Mouse (Mus musculus) MEL (cell line): ENCODE results near the gene Spsb1. TPM values are rescaled to one million over a fixed set of nuclear protein-coding genes. Genes with fewer than 3 reads are reported as not detected.

ENCODE experiments used
- DNase-seq: peaks from one replicate; pipeline ENCODE4 v3.0.0; 2011; ENCODE audit warnings: low read depth, low spot score
- H3K27ac ChIP-seq: 2 replicates; pipeline ENCODE4 v1.5.1; 2012; ENCODE audit warnings: low read depth, mild to moderate bottlenecking, control low read depth, low read length, moderate library complexity; ENCODE audit not compliant: control insufficient read depth
- H3K27me3 ChIP-seq, 2 experiments: fragments of 150-350 bp in 1 of 2; sonication (generic) in 1 of 2; 2 replicates each; pipeline ENCODE4 v1.6.1; 2012; ENCODE audit warnings: low read length in 2 of 2, mild to moderate bottlenecking in 2 of 2, improper control_type of control experiment in 1 of 2, moderate library complexity in 1 of 2; ENCODE audit not compliant: insufficient read depth in 2 of 2, control insufficient read depth in 1 of 2
- H3K36me3 ChIP-seq, 2 experiments: 2 replicates each; pipeline ENCODE4 v1.6.1; 2012 to 2014; ENCODE audit warnings: low read length in 2 of 2, improper control_type of control experiment in 1 of 2, inconsistent platforms in 1 of 2, mild to moderate bottlenecking in 1 of 2; ENCODE audit not compliant: insufficient read depth in 2 of 2, control insufficient read depth in 1 of 2
- H3K4me1 ChIP-seq, 2 experiments: fragments of 150-350 bp in 1 of 2; sonication (generic) in 1 of 2; 2 replicates each; pipeline ENCODE4 v1.6.1; 2012; ENCODE audit warnings: low read length in 2 of 2, improper control_type of control experiment in 1 of 2, mild to moderate bottlenecking in 1 of 2; ENCODE audit not compliant: insufficient read depth in 2 of 2, control insufficient read depth in 1 of 2
- H3K4me3 ChIP-seq, 2 experiments: fragments of 150-350 bp in 1 of 2; sonication (generic) in 1 of 2; 2 replicates each; pipeline ENCODE4 v1.5.1; 2012; ENCODE audit warnings: low read depth in 2 of 2, low read length in 2 of 2, mild to moderate bottlenecking in 2 of 2, moderate library complexity in 2 of 2, control low read depth in 1 of 2, improper control_type of control experiment in 1 of 2; ENCODE audit not compliant: control insufficient read depth in 1 of 2, insufficient read depth in 1 of 2
- H3K79me2 ChIP-seq: 2 replicates; pipeline ENCODE4 v1.6.1; 2012; ENCODE audit warnings: mild to moderate bottlenecking, low read length, moderate library complexity; ENCODE audit not compliant: control insufficient read depth, poor library complexity, insufficient read depth
- H3K9ac ChIP-seq: 2 replicates; pipeline ENCODE4 v1.6.1; 2012; ENCODE audit warnings: low read depth, mild to moderate bottlenecking, control low read depth, low read length, moderate library complexity; ENCODE audit not compliant: control insufficient read depth, poor library complexity, severe bottlenecking
- H3K9me3 ChIP-seq: fragments of 150-350 bp; sonication (generic); replicated peaks from 2 replicates; pipeline ENCODE4 v1.6.1; 2012; ENCODE audit warnings: mild to moderate bottlenecking, low read length, improper control_type of control experiment, moderate library complexity; ENCODE audit not compliant: insufficient read depth
- BHLHE40 ChIP-seq: IDR thresholded peaks from 2 replicates; pipeline ENCODE4 v1.6.1; 2012; ENCODE audit warnings: low read depth, mild to moderate bottlenecking, inconsistent platforms, low read length, improper control_type of control experiment, borderline replicate concordance
- CHD1 ChIP-seq: IDR thresholded peaks from 2 replicates; pipeline ENCODE4 v1.6.1; 2012; ENCODE audit warnings: low read depth, mild to moderate bottlenecking, inconsistent platforms, low read length, improper control_type of control experiment
- CHD2 ChIP-seq: IDR thresholded peaks from 2 replicates; pipeline ENCODE4 v1.6.1; 2011; ENCODE audit warnings: low read length, improper control_type of control experiment
- CTCF ChIP-seq, 3 experiments: IDR thresholded peaks in 2 of 3; conservative IDR thresholded peaks in 1 of 3; 2 replicates each; pipeline ENCODE4 v1.5.1; 2011 to 2012; ENCODE audit warnings: low read length in 3 of 3, low read depth in 2 of 3, mild to moderate bottlenecking in 2 of 3, improper control_type of control experiment in 1 of 3, inconsistent platforms in 1 of 3, mixed read lengths in 1 of 3, moderate library complexity in 1 of 3; ENCODE audit not compliant: control insufficient read depth in 1 of 3, insufficient read depth in 1 of 3, poor library complexity in 1 of 3, severe bottlenecking in 1 of 3
- E2F4 ChIP-seq: IDR thresholded peaks from 2 replicates; pipeline ENCODE4 v1.6.1; 2011; ENCODE audit warnings: low read depth, low read length, improper control_type of control experiment, borderline replicate concordance
- ELF1 ChIP-seq: IDR thresholded peaks from 2 replicates; pipeline ENCODE4 v1.6.1; 2014; ENCODE audit warnings: low read depth, mild to moderate bottlenecking, inconsistent platforms, low read length, improper control_type of control experiment, moderate library complexity
- ETS1 ChIP-seq: IDR thresholded peaks from 2 replicates; pipeline ENCODE4 v1.6.1; 2012; ENCODE audit warnings: low read depth, mild to moderate bottlenecking, inconsistent platforms, low read length, improper control_type of control experiment, moderate library complexity
- GABPA ChIP-seq: IDR thresholded peaks from 2 replicates; pipeline ENCODE4 v1.6.1; 2012; ENCODE audit warnings: low read depth, mild to moderate bottlenecking, inconsistent platforms, low read length, improper control_type of control experiment, moderate library complexity
- GATA1 ChIP-seq: IDR thresholded peaks from 2 replicates; pipeline ENCODE4 v1.6.1; 2011; ENCODE audit warnings: low read depth, low read length, improper control_type of control experiment
- HCFC1 ChIP-seq: IDR thresholded peaks from 2 replicates; pipeline ENCODE4 v1.6.1; 2012; ENCODE audit warnings: low read depth, mild to moderate bottlenecking, inconsistent platforms, low read length, improper control_type of control experiment, moderate library complexity
- KAT2A ChIP-seq: conservative IDR thresholded peaks from 2 replicates; pipeline ENCODE4 v1.6.1; 2012; ENCODE audit warnings: low read depth, low read length, improper control_type of control experiment, inconsistent platforms
- MAFK ChIP-seq: IDR thresholded peaks from 2 replicates; pipeline ENCODE4 v1.6.1; 2011; ENCODE audit warnings: low read depth, mild to moderate bottlenecking, low read length, improper control_type of control experiment, borderline replicate concordance
- MAX ChIP-seq: IDR thresholded peaks from 2 replicates; pipeline ENCODE4 v1.6.1; 2011; ENCODE audit warnings: low read length, improper control_type of control experiment
- MAZ ChIP-seq: IDR thresholded peaks from 2 replicates; pipeline ENCODE4 v1.6.1; 2012; ENCODE audit warnings: low read depth, mild to moderate bottlenecking, inconsistent platforms, low read length, improper control_type of control experiment
- MXI1 ChIP-seq: IDR thresholded peaks from 2 replicates; pipeline ENCODE4 v1.6.1; 2011; ENCODE audit warnings: mild to moderate bottlenecking, low read depth, low read length, improper control_type of control experiment
- MYB ChIP-seq: IDR thresholded peaks from 2 replicates; pipeline ENCODE4 v1.6.1; 2011; ENCODE audit warnings: mild to moderate bottlenecking, low read depth, low read length, improper control_type of control experiment
- NELFE ChIP-seq: IDR thresholded peaks from 2 replicates; pipeline ENCODE4 v1.6.1; 2011; ENCODE audit warnings: low read depth, low read length, improper control_type of control experiment
- NRF1 ChIP-seq: IDR thresholded peaks from 2 replicates; pipeline ENCODE4 v1.6.1; 2014; ENCODE audit warnings: low read depth, mild to moderate bottlenecking, inconsistent platforms, low read length, improper control_type of control experiment, moderate library complexity; ENCODE audit not compliant: poor library complexity, insufficient read depth, severe bottlenecking
- POLR2AphosphoS2 ChIP-seq: IDR thresholded peaks from 2 replicates; pipeline ENCODE4 v1.6.1; 2011; ENCODE audit warnings: low read length, improper control_type of control experiment
- POLR2AphosphoS5 ChIP-seq: IDR thresholded peaks from 2 replicates; pipeline ENCODE4 v1.6.1; 2012; ENCODE audit warnings: low read depth, borderline replicate concordance, mild to moderate bottlenecking, inconsistent platforms, low read length, moderate library complexity, mixed read lengths
- RAD21 ChIP-seq: IDR thresholded peaks from 2 replicates; pipeline ENCODE4 v1.6.1; 2011; ENCODE audit warnings: mild to moderate bottlenecking, low read depth, low read length, improper control_type of control experiment
- SIN3A ChIP-seq: IDR thresholded peaks from 2 replicates; pipeline ENCODE4 v1.6.1; 2012; ENCODE audit warnings: low read length, improper control_type of control experiment, inconsistent platforms
- SMC3 ChIP-seq: IDR thresholded peaks from 2 replicates; pipeline ENCODE4 v1.6.1; 2011; ENCODE audit warnings: low read depth, low read length, improper control_type of control experiment
- TAL1 ChIP-seq: IDR thresholded peaks from 2 replicates; pipeline ENCODE4 v1.6.1; 2012; ENCODE audit warnings: mild to moderate bottlenecking, inconsistent platforms, low read length, moderate library complexity, mixed read lengths
- TBP ChIP-seq: IDR thresholded peaks from 2 replicates; pipeline ENCODE4 v1.8.0; 2011; ENCODE audit warnings: low read depth, low read length, improper control_type of control experiment
- UBTF ChIP-seq: IDR thresholded peaks from 2 replicates; pipeline ENCODE4 v1.6.1; 2012; ENCODE audit warnings: low read depth, mild to moderate bottlenecking, inconsistent platforms, low read length, improper control_type of control experiment, moderate library complexity, borderline replicate concordance; ENCODE audit not compliant: insufficient read depth
- USF1 ChIP-seq: IDR thresholded peaks from 2 replicates; pipeline ENCODE4 v1.6.1; 2014; ENCODE audit warnings: low read depth, mild to moderate bottlenecking, inconsistent platforms, low read length, improper control_type of control experiment, moderate library complexity
- USF2 ChIP-seq, 2 experiments: IDR thresholded peaks; 2 replicates each; pipeline ENCODE4 v1.6.1; 2011 to 2012; ENCODE audit warnings: improper control_type of control experiment in 2 of 2, low read length in 2 of 2, borderline replicate concordance in 1 of 2, inconsistent platforms in 1 of 2, low read depth in 1 of 2, mild to moderate bottlenecking in 1 of 2; ENCODE audit not compliant: insufficient read depth in 1 of 2
- ZC3H11A ChIP-seq: IDR thresholded peaks from 2 replicates; pipeline ENCODE4 v1.6.1; 2012; ENCODE audit warnings: low read depth, mild to moderate bottlenecking, inconsistent platforms, low read length, improper control_type of control experiment
- ZKSCAN1 ChIP-seq: IDR thresholded peaks from 2 replicates; pipeline ENCODE4 v1.6.1; 2012; ENCODE audit warnings: low read depth, mild to moderate bottlenecking, inconsistent platforms, low read length, improper control_type of control experiment, moderate library complexity
- polyA plus RNA-seq, 2 experiments: library from polyadenylated mRNA; stranded (reverse) in 1 of 2; unstranded in 1 of 2; fragments of >175 nt in 1 of 2; fragments of >200 nt in 1 of 2; gene quantifications; 2 replicates each; pipeline versions ENCODE4 v1.2.1 to v1.2.4; 2012; ENCODE audit warnings: low replicate concordance in 2 of 2, low read depth in 1 of 2; ENCODE audit not compliant: insufficient read length in 2 of 2, insufficient read depth in 1 of 2, missing spikeins in 1 of 2
- total RNA-seq: library from RNA; depleted of rRNA; stranded (reverse); fragments of 300-350 nt; gene quantifications from 2 replicates; pipeline ENCODE4 v1.2.3, GENCODE M21; 2012

Gene Spsb1
- total and polyA plus RNA-seq, 3 experiments = 0.12 to 0.25 TPM; not detected in 1

- no peak for TF ChIP-seq GATA1
- TF ChIP-seq, all 39 proteins: peak for 0
Observed at GRCm38 (mm10) chr4:149960391-149960790, 5.5 kb upstream of the Spsb1 start (continued).

- Histone ChIP-seq H3K9me3 (no peaks in the 10 kb centered on the region), H3K79me2 (no peaks in the 10 kb centered on the region), H3K4me3 (no peak overlapping the region), H3K27me3 (no peaks in the 10 kb centered on the region), H3K36me3 (no peaks in the 10 kb centered on the region), H3K27ac (no peak overlapping the region), H3K4me1 (peaks cover 0 to 4% of the 10 kb centered on the region in 2 experiments; a peak in 1 of 4 replicates)
- no peak for DNase-seq
- TF ChIP-seq ZC3H11A = no peak
- no peak for TF ChIP-seq BHLHE40
- no peak for TF ChIP-seq POLR2AphosphoS5
- TF ChIP-seq MAZ = no peak
- no peak for TF ChIP-seq E2F4
- no peak for TF ChIP-seq UBTF
- TF ChIP-seq MAX = no peak
- TF ChIP-seq KAT2A = no peak
- TF ChIP-seq MYB = no peak
- no peak for TF ChIP-seq ETS1
- TF ChIP-seq NRF1 = no peak
- TF ChIP-seq GABPA = no peak
- no peak for TF ChIP-seq GATA1
- TF ChIP-seq HCFC1 = no peak
- TF ChIP-seq, all 39 proteins: peak for 0
- no peak overlapping the region for H3K9ac ChIP-seq
Observed at GRCm38 (mm10) chr4:149959816-149960215, 5.0 kb upstream of the Spsb1 start.

GRCm38 (mm10) chr4:149958566-149958965 lies 3.7 kb upstream of the Spsb1 start:
- H3K36me3 ChIP-seq = no peaks in the 10 kb centered on the region
- DNase-seq = peak; percentile 79
- H3K4me3 ChIP-seq = no peak overlapping the region
- no peak overlapping the region for H3K9ac ChIP-seq
- peaks cover 0 to 7% of the 10 kb centered on the region in 2 experiments; a peak in 2 of 4 replicates for H3K4me1 ChIP-seq
- no peak overlapping the region for H3K27ac ChIP-seq
- H3K27me3 ChIP-seq = no peaks in the 10 kb centered on the region
- H3K79me2 ChIP-seq = no peaks in the 10 kb centered on the region
- no peaks in the 10 kb centered on the region for H3K9me3 ChIP-seq
- TF ChIP-seq NRF1 (no peak), KAT2A (no peak), ETS1 (no peak), RAD21 (peak; percentile 94), MAFK (no peak), ZKSCAN1 (no peak), POLR2AphosphoS2 (no peak), TAL1 (no peak), SMC3 (peak; percentile 96), SIN3A (no peak), CHD1 (no peak), GATA1 (no peak), HCFC1 (no peak), USF1 (no peak), CTCF (IDR thresholded peaks at IDR 0.05 in 2 of 3, conservative IDR thresholded peaks at IDR 0.05 in 1 of 3; ENCODE audit: control insufficient read depth in 1 of 3, insufficient read depth in 1 of 3, low read depth in 2 of 3, low read length in 3 of 3, poor library complexity in 1 of 3, severe bottlenecking in 1 of 3) (peak; percentile 85 to 98 (median 96)), TBP (no peak), USF2 (IDR thresholded peaks at IDR 0.05; ENCODE audit: borderline replicate concordance in 1 of 2, insufficient read depth in 1 of 2, low read depth in 1 of 2, low read length in 2 of 2) (no peak), MYB (no peak), ELF1 (no peak), GABPA (no peak), NELFE (no peak), MXI1 (no peak), CHD2 (no peak)
